Mouse (Mus musculus) limb, embryonic 15.5 days (tissue): ENCODE measurements around the gene Tex13a. TPM values are rescaled to one million over a fixed set of nuclear protein-coding genes. Genes with fewer than 3 reads are reported as not detected.

ENCODE experiments used
- ATAC-seq: fragments of 200-750 bp; cut with Nextera tagmentation; 2 replicates; pipeline ENCODE4 v1.8.0; 2017; ENCODE audit warnings: low read depth, moderate TSS enrichment; ENCODE audit not compliant: insufficient number of reproducible peaks, low FRiP score, low TSS enrichment
- H3K27ac ChIP-seq: fragments of 300-500 bp; sonication (generic); 2 replicates; pipeline ENCODE4 v1.5.1; 2015; ENCODE audit warnings: moderate library complexity, mild to moderate bottlenecking, inconsistent platforms
- H3K27me3 ChIP-seq: fragments of 300-500 bp; sonication (generic); 2 replicates; pipeline ENCODE4 v1.6.1; 2015; ENCODE audit warnings: inconsistent platforms
- H3K36me3 ChIP-seq: fragments of 300-500 bp; sonication (generic); 2 replicates; pipeline ENCODE4 v1.6.1; 2015; ENCODE audit warnings: inconsistent platforms
- H3K4me1 ChIP-seq: fragments of 300-500 bp; sonication (generic); 2 replicates; pipeline ENCODE4 v1.6.1; 2015; ENCODE audit warnings: inconsistent platforms
- H3K4me2 ChIP-seq: fragments of 300-500 bp; sonication (generic); 2 replicates; pipeline ENCODE4 v1.6.1; 2015; ENCODE audit warnings: mild to moderate bottlenecking, inconsistent platforms
- H3K4me3 ChIP-seq: fragments of 300-500 bp; sonication (generic); 2 replicates; pipeline ENCODE4 v1.5.1; 2015; ENCODE audit warnings: mild to moderate bottlenecking, inconsistent platforms
- H3K9ac ChIP-seq: fragments of 300-500 bp; sonication (generic); 2 replicates; pipeline ENCODE4 v1.6.1; 2015; ENCODE audit warnings: inconsistent platforms
- H3K9me3 ChIP-seq: fragments of 300-500 bp; sonication (generic); 2 replicates; pipeline ENCODE4 v1.6.1; 2016; ENCODE audit warnings: inconsistent platforms
- WGBS: fragments of 180-500 bp; shearing (Covaris S2); methylation state at CpG from one replicate; pipeline ENCODE4 v1.1.7; 2015; 5-methylcytosine and 5-hydroxymethylcytosine counted together
- polyA plus RNA-seq: library from polyadenylated mRNA; unstranded; fragments of >200 nt; fragmentation: Nextera tagmentation; extraction: Ambion mirVana; gene quantifications from 2 replicates; pipeline ENCODE4 v1.2.1, GENCODE M21; 2015

Gene Tex13a
- not detected in 2 replicates for polyA plus RNA-seq

GRCm38 (mm10) chrX:138209480-138209879 is at the start of gene Tex13a:
Tex13a (minus strand) TSS chrX:138209580.
- no peaks in the 10 kb centered on the region for H3K9me3 ChIP-seq
- 87% methylated on average over 3 of the region's 3 CpGs for WGBS
- H3K27me3 ChIP-seq, result no peaks in the 10 kb centered on the region
- H3K4me1 ChIP-seq, result no peaks in the 10 kb centered on the region
- H3K27ac ChIP-seq, result no peak within 1 kb of the TSS
- ATAC-seq, result no peak
- H3K9ac ChIP-seq, result no peak within 1 kb of the TSS
- H3K4me3 ChIP-seq, result no peak within 1 kb of the TSS
- no peaks in the 10 kb centered on the region for H3K36me3 ChIP-seq
- no peak within 1 kb of the TSS for H3K4me2 ChIP-seq

GRCm38 (mm10) chrX:138234626-138235025 is 25.2 kb upstream of the Tex13a start:
- H3K4me3 ChIP-seq, result no peak overlapping the region
- no peak overlapping the region for H3K4me2 ChIP-seq
- WGBS, result 33% methylated on average over 4 of the region's 4 CpGs
- ATAC-seq, result no peak
- no peak overlapping the region for H3K27ac ChIP-seq
- H3K4me1 ChIP-seq, result no peaks in the 10 kb centered on the region
- H3K36me3 ChIP-seq, result no peaks in the 10 kb centered on the region
- H3K9me3 ChIP-seq, result no peaks in the 10 kb centered on the region
- no peak overlapping the region for H3K9ac ChIP-seq
- H3K27me3 ChIP-seq, result no peaks in the 10 kb centered on the region

GRCm38 (mm10) chrX:138170146-138170545 is 39.2 kb downstream of the Tex13a start:
- no peak for ATAC-seq
- 15% methylated on average over 3 of the region's 3 CpGs for WGBS

More at GRCm38 (mm10) chrX:138170146-138170545, 39.2 kb downstream of the Tex13a start:
- Histone ChIP-seq H3K4me3 (no peak overlapping the region), H3K9me3 (no peaks in the 10 kb centered on the region), H3K4me2 (no peak overlapping the region), H3K9ac (no peak overlapping the region), H3K4me1 (no peaks in the 10 kb centered on the region), H3K27ac (no peak overlapping the region), H3K36me3 (no peaks in the 10 kb centered on the region), H3K27me3 (no peaks in the 10 kb centered on the region)
